Mouse (Mus musculus): Measurements from ENCODE around the gene Adi1. TPM values are rescaled to one million over a fixed set of nuclear protein-coding genes. Genes with fewer than 3 reads are reported as not detected.

The Adi1 gene
- total and polyA plus RNA-seq, 2 experiments from 2014 or later = 6.4 to 23.4 TPM

- no peak for TF ChIP-seq CTCF (IDR thresholded peaks at IDR 0.05)
- Histone ChIP-seq H3K36me3 (ENCODE audit: insufficient read depth, low read length) (no peaks in the 10 kb centered on the region), H3K27ac (ENCODE audit: low read depth, low read length) (no peak overlapping the region), H3K9me3 (ENCODE audit: low read length) (no peaks in the 10 kb centered on the region), H3K9ac (replicated peaks; ENCODE audit: low read length, poor library complexity, severe bottlenecking) (no peak overlapping the region), H3K4me1 (ENCODE audit: insufficient read depth, low read length) (no peaks in the 10 kb centered on the region), H3K4me3 (ENCODE audit: low read depth, low read length) (no peak overlapping the region), H3K4me2 (ENCODE audit: low read depth, low read length, poor library complexity, severe bottlenecking) (no peak overlapping the region), H3K27me3 (ENCODE audit: insufficient read depth, low read length) (no peaks in the 10 kb centered on the region)
- WGBS = 74% methylated on average over 4 of the region's 4 CpGs
- ATAC-seq (ENCODE audit: low FRiP score) (no peak), DNase-seq (ENCODE audit: low spot score) (no peak)
These were observed 8.3 kb upstream of the Adi1 start for GRCm38 (mm10) chr12:28666734-28667133.

GRCm38 (mm10) chr12:28667287-28667686 is 7.7 kb upstream of the Adi1 start:
- no peak overlapping the region for H3K4me2 ChIP-seq (ENCODE audit: low read depth, low read length, poor library complexity, severe bottlenecking)
- DNase-seq (ENCODE audit: low spot score) (no peak), ATAC-seq (ENCODE audit: low FRiP score) (no peak)
- no peak for TF ChIP-seq CTCF (IDR thresholded peaks at IDR 0.05)
- no peak overlapping the region for H3K4me3 ChIP-seq (ENCODE audit: low read depth, low read length)
- WGBS = 48% methylated on average over 8 of the region's 8 CpGs
- H3K27ac ChIP-seq (ENCODE audit: low read depth, low read length) = no peak overlapping the region
- H3K36me3 ChIP-seq (ENCODE audit: insufficient read depth, low read length) = no peaks in the 10 kb centered on the region
- H3K4me1 ChIP-seq (ENCODE audit: insufficient read depth, low read length) = no peaks in the 10 kb centered on the region
- no peaks in the 10 kb centered on the region for H3K27me3 ChIP-seq (ENCODE audit: insufficient read depth, low read length)
- no peak overlapping the region for H3K9ac ChIP-seq (replicated peaks; ENCODE audit: low read length, poor library complexity, severe bottlenecking)
- no peaks in the 10 kb centered on the region for H3K9me3 ChIP-seq (ENCODE audit: low read length)

- peak overlapping the region; percentile 87 for H3K27ac ChIP-seq (ENCODE audit: low read depth, low read length)
- TF ChIP-seq CTCF (IDR thresholded peaks at IDR 0.05) = no peak
- peak overlapping the region; percentile 42; the same call in 1 of the 2 replicates for H3K4me3 ChIP-seq (ENCODE audit: low read depth, low read length)
- H3K4me2 ChIP-seq (ENCODE audit: low read depth, low read length, poor library complexity, severe bottlenecking) = peak overlapping the region; percentile 51
- 89% methylated on average over 10 of the region's 10 CpGs for WGBS
- no peaks in the 10 kb centered on the region for H3K36me3 ChIP-seq (ENCODE audit: insufficient read depth, low read length)
- no peaks in the 10 kb centered on the region for H3K4me1 ChIP-seq (ENCODE audit: insufficient read depth, low read length)
- DNase-seq (ENCODE audit: low spot score) = no peak
- no peaks in the 10 kb centered on the region for H3K9me3 ChIP-seq (ENCODE audit: low read length)
- H3K9ac ChIP-seq (replicated peaks; ENCODE audit: low read length, poor library complexity, severe bottlenecking) = 0 out of 2 replicates have a peak overlapping the region, but pooled peaks have one; percentile 60
- no peaks in the 10 kb centered on the region for H3K27me3 ChIP-seq (ENCODE audit: insufficient read depth, low read length)
- no peak for ATAC-seq (ENCODE audit: low FRiP score)
These were observed 852 bp upstream of the Adi1 start for GRCm38 (mm10) chr12:28674038-28674720.

- H3K27me3 ChIP-seq (ENCODE audit: insufficient read depth, low read length) = no peaks in the 10 kb centered on the region
- ATAC-seq (ENCODE audit: low FRiP score) (no peak), DNase-seq (ENCODE audit: low spot score) (no peak)
- H3K36me3 ChIP-seq (ENCODE audit: insufficient read depth, low read length) = no peaks in the 10 kb centered on the region
- H3K4me2 ChIP-seq (ENCODE audit: low read depth, low read length, poor library complexity, severe bottlenecking) = peak overlapping the region; percentile 51
- WGBS = 60% methylated on average over 5 of the region's 5 CpGs
- H3K27ac ChIP-seq (ENCODE audit: low read depth, low read length) = peak overlapping the region; percentile 87
- no peaks in the 10 kb centered on the region for H3K4me1 ChIP-seq (ENCODE audit: insufficient read depth, low read length)
- H3K4me3 ChIP-seq (ENCODE audit: low read depth, low read length) = peak overlapping the region; percentile 42; the same call in 1 of the 2 replicates
- no peaks in the 10 kb centered on the region for H3K9me3 ChIP-seq (ENCODE audit: low read length)
- no peak for TF ChIP-seq CTCF (IDR thresholded peaks at IDR 0.05)
- peak overlapping the region; percentile 60; the same call in 1 of the 2 replicates for H3K9ac ChIP-seq (replicated peaks; ENCODE audit: low read length, poor library complexity, severe bottlenecking)
These were observed 836 bp downstream of the Adi1 start for GRCm38 (mm10) chr12:28675925-28676209.

- H3K9ac ChIP-seq (replicated peaks; ENCODE audit: low read length, poor library complexity, severe bottlenecking) = no peak overlapping the region
- H3K9me3 ChIP-seq (ENCODE audit: low read length) = no peaks in the 10 kb centered on the region
- H3K4me1 ChIP-seq (ENCODE audit: insufficient read depth, low read length) = no peaks in the 10 kb centered on the region
- no peak for TF ChIP-seq CTCF (IDR thresholded peaks at IDR 0.05)
- H3K36me3 ChIP-seq (ENCODE audit: insufficient read depth, low read length) = no peaks in the 10 kb centered on the region
- 88% methylated on average over 1 of the region's 1 CpGs for WGBS
- no peak overlapping the region for H3K4me2 ChIP-seq (ENCODE audit: low read depth, low read length, poor library complexity, severe bottlenecking)
- no peak overlapping the region for H3K4me3 ChIP-seq (ENCODE audit: low read depth, low read length)
- H3K27ac ChIP-seq (ENCODE audit: low read depth, low read length) = no peak overlapping the region
- no peak for ATAC-seq (ENCODE audit: low FRiP score)
- DNase-seq (ENCODE audit: low spot score) = no peak
- H3K27me3 ChIP-seq (ENCODE audit: insufficient read depth, low read length) = no peaks in the 10 kb centered on the region
These were observed 9.6 kb downstream of the Adi1 start for GRCm38 (mm10) chr12:28684674-28685073.

- Histone ChIP-seq H3K4me2 (ENCODE audit: low read depth, low read length, poor library complexity, severe bottlenecking) (no peak overlapping the region), H3K36me3 (ENCODE audit: insufficient read depth, low read length) (peaks cover 8% of the 10 kb centered on the region; the same call in 1 of the 2 replicates), H3K9ac (replicated peaks; ENCODE audit: low read length, poor library complexity, severe bottlenecking) (no peak overlapping the region), H3K9me3 (ENCODE audit: low read length) (no peaks in the 10 kb centered on the region), H3K27me3 (ENCODE audit: insufficient read depth, low read length) (no peaks in the 10 kb centered on the region), H3K4me3 (ENCODE audit: low read depth, low read length) (no peak overlapping the region), H3K27ac (ENCODE audit: low read depth, low read length) (no peak overlapping the region), H3K4me1 (ENCODE audit: insufficient read depth, low read length) (no peaks in the 10 kb centered on the region)
- DNase-seq (ENCODE audit: low spot score) = no peak
- 63% methylated on average over 3 of the region's 3 CpGs for WGBS
- no peak for TF ChIP-seq CTCF (IDR thresholded peaks at IDR 0.05)
- no peak for ATAC-seq (ENCODE audit: low FRiP score)
These were observed 10.7 kb downstream of the Adi1 start for GRCm38 (mm10) chr12:28685771-28686170.

All from midbrain, postnatal 0 days (tissue).